Mouse (Mus musculus) cerebellum, postnatal 10 days (tissue): Measurements from ENCODE around the gene 3110001I22Rik.

Experiments used
- DNase-seq, 2 experiments: peaks; one replicate each; pipeline ENCODE4 v3.0.0; 2021; ENCODE audit warnings: mixed read lengths in 2 of 2

The 3110001I22Rik gene

GRCm38 (mm10) chr16:13722937-13723336 is 51.2 kb downstream of the 3110001I22Rik start:
- DNase-seq: no peak

GRCm38 (mm10) chr16:13727811-13728335 is 56.1 kb downstream of the 3110001I22Rik start:
- DNase-seq: no peak
